Mouse (Mus musculus) liver, embryonic 12.5 days (tissue): ENCODE measurements around the gene Znhit6. TPM values are rescaled to one million over a fixed set of nuclear protein-coding genes. Genes with fewer than 3 reads are reported as not detected.

Experiments
- ATAC-seq: fragments of 200-750 bp; cut with Nextera tagmentation; 2 replicates; pipeline ENCODE4 v1.8.0; 2017; ENCODE audit warnings: moderate number of reproducible peaks, mild to moderate bottlenecking, moderate library complexity
- H3K27ac ChIP-seq: fragments of 300-500 bp; sonication (generic); 2 replicates; pipeline ENCODE4 v1.5.1; 2016; ENCODE audit warnings: mild to moderate bottlenecking
- H3K27me3 ChIP-seq: fragments of 300-500 bp; sonication (generic); replicated peaks from 2 replicates; pipeline ENCODE4 v1.6.1; 2016; ENCODE audit warnings: mild to moderate bottlenecking, moderate library complexity
- H3K36me3 ChIP-seq: fragments of 300-500 bp; sonication (generic); 2 replicates; pipeline ENCODE4 v1.6.1; 2016; ENCODE audit warnings: mild to moderate bottlenecking, moderate library complexity
- H3K4me1 ChIP-seq: fragments of 300-500 bp; sonication (generic); 2 replicates; pipeline ENCODE4 v1.6.1; 2016
- H3K4me2 ChIP-seq: fragments of 300-500 bp; sonication (generic); 2 replicates; pipeline ENCODE4 v1.6.1; 2016; ENCODE audit warnings: mild to moderate bottlenecking, moderate library complexity
- H3K4me3 ChIP-seq: fragments of 300-500 bp; sonication (generic); 2 replicates; pipeline ENCODE4 v1.5.1; 2016; ENCODE audit warnings: mild to moderate bottlenecking, moderate library complexity
- H3K9ac ChIP-seq: fragments of 300-500 bp; sonication (generic); 2 replicates; pipeline ENCODE4 v1.6.1; 2016; ENCODE audit warnings: mild to moderate bottlenecking, moderate library complexity
- H3K9me3 ChIP-seq: fragments of 300-500 bp; sonication (generic); replicated peaks from 2 replicates; pipeline ENCODE4 v1.6.1; 2016; ENCODE audit warnings: mild to moderate bottlenecking, moderate library complexity
- WGBS: fragments of 180-500 bp; shearing (Covaris S2); methylation state at CpG from one replicate; pipeline ENCODE4 v1.1.7; 2016; ENCODE audit not compliant: insufficient replicate concordance; 5-methylcytosine and 5-hydroxymethylcytosine counted together
- polyA plus RNA-seq: library from polyadenylated mRNA; unstranded; fragments of >200 nt; fragmentation: Nextera tagmentation; extraction: Ambion mirVana; gene quantifications from 2 replicates; pipeline ENCODE4 v1.2.1, GENCODE M21; 2016

Znhit6 gene
- polyA plus RNA-seq, 1 experiment from 2014 or later, result 26.1 TPM

DNA sequence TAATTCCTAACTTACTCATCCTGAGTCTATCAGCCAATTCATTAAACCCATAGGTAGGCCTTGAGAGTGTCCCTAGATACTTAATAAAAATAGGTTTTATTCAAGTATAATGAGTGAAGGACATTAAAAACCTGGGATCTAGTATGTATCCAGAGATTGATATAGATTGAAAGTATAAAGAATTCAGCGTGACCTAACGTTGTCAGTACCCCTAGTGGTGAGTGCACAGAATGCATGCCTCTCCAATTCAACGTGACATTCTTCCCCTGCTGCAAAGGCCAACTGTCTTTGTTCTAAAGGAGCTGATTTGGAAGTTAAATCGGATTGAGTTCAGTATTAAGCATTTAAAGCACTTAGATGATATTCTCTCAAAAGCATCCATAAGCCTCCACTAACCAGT lies 36.7 kb downstream of the Znhit6 start:
- no peaks in the 10 kb centered on the region for H3K36me3 ChIP-seq
- no peak overlapping the region for H3K9ac ChIP-seq
- no peaks in the 10 kb centered on the region for H3K9me3 ChIP-seq
- no peak for ATAC-seq
- no peak overlapping the region for H3K4me2 ChIP-seq
- no peak overlapping the region for H3K27ac ChIP-seq
- 20% methylated on average over 4 of the region's 4 CpGs for WGBS
- H3K27me3 ChIP-seq, result no peaks in the 10 kb centered on the region
- H3K4me3 ChIP-seq, result no peak overlapping the region
- H3K4me1 ChIP-seq, result peaks cover 13% of the 10 kb centered on the region; the same call in 1 of the 2 replicates

DNA sequence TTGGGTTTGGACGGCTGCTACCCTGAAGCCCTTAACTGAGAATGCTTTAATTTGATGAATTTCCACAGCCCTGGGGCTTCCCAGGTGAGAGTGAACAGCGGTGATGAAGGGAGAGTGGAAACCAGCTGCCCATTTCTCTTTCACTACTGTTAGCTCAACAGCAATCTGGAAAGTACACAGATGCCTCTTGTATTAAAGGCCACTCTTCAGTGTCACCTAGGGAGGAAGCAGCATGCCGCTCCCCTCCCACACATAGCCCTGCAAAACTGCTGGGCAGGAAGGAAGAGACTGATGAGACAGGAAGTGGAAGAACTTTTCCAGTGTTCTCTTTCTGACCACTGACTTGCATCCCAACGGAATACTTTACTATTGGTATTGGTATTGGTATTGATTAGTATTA lies 37.2 kb downstream of the Znhit6 start:
- Histone ChIP-seq H3K4me3 (no peak overlapping the region), H3K4me1 (peaks cover 13% of the 10 kb centered on the region; the same call in 1 of the 2 replicates), H3K9me3 (no peaks in the 10 kb centered on the region), H3K36me3 (no peaks in the 10 kb centered on the region), H3K27me3 (no peaks in the 10 kb centered on the region), H3K4me2 (no peak overlapping the region), H3K9ac (no peak overlapping the region), H3K27ac (no peak overlapping the region)
- no peak for ATAC-seq
- WGBS, result 56% methylated on average over 4 of the region's 4 CpGs

DNA sequence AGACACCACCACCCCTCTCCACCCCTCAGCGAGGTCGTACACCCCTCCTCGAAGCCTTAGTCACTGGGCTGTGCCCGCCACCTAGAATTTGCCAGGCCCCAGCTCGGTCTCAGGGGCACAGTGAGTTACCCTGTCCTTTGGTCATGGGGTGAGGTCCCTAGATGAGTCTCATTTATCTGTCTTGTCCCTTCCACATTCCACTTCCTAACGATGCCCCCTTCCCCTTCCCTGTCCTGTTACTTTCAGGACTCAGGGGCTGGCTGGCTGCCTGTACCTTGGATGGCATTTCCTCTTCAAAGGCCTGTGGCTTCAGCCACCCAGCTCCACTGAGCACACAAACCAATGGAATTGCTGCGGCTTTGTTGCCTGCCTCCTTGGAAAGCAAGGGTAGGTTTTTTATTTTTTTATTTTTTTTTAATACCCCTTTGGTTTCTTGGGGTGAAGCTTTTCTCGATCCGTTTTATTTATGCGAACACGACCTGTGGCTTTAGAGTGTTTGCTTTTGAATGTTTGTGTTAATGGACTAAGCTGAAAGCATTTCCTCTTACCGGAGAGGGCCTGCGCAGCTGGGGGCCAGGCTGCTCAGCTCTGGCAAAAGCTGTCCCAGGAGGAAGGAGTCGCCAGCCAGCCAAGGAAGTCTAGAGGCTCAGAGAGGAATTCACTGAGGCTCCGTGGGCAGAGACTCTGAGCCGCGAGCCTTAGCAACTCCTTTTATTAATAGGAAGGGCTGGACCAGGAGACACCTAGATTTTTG lies 38.5 kb downstream of the Znhit6 start:
- WGBS, result 25% methylated on average over 17 of the region's 17 CpGs
- Histone ChIP-seq H3K9ac (no peak overlapping the region), H3K4me1 (peaks cover 13% of the 10 kb centered on the region; the same call in 1 of the 2 replicates), H3K9me3 (no peaks in the 10 kb centered on the region), H3K4me2 (no peak overlapping the region), H3K27me3 (no peaks in the 10 kb centered on the region), H3K36me3 (no peaks in the 10 kb centered on the region), H3K4me3 (no peak overlapping the region), H3K27ac (no peak overlapping the region)
- no peak for ATAC-seq

DNA sequence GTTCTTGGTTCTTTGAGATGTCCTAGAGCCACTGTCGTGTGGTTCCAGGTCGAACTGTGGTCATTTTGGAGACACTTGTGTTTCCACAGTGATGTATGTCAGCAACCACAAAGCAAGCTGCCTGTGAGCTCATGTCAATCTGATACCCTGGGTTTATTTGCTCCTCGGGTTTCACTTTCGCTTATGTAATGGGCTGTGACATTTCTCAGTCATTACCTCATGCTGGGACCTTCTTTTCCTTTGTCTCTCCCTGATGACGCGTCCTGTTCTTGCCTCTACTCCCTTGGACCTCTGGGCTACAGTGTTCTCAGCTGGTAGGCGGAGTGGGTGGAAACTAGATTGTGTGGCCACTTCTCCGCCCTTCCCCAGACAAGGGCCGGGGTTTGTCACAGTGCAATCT lies 42.3 kb downstream of the Znhit6 start:
- H3K36me3 ChIP-seq, result no peaks in the 10 kb centered on the region
- H3K27ac ChIP-seq, result no peak overlapping the region
- H3K9ac ChIP-seq, result no peak overlapping the region
- H3K4me3 ChIP-seq, result no peak overlapping the region
- WGBS, result 47% methylated on average over 9 of the region's 9 CpGs
- no peaks in the 10 kb centered on the region for H3K9me3 ChIP-seq
- no peak for ATAC-seq
- H3K27me3 ChIP-seq, result no peaks in the 10 kb centered on the region
- H3K4me1 ChIP-seq, result peaks cover 12% of the 10 kb centered on the region; the same call in 1 of the 2 replicates
- H3K4me2 ChIP-seq, result no peak overlapping the region

DNA sequence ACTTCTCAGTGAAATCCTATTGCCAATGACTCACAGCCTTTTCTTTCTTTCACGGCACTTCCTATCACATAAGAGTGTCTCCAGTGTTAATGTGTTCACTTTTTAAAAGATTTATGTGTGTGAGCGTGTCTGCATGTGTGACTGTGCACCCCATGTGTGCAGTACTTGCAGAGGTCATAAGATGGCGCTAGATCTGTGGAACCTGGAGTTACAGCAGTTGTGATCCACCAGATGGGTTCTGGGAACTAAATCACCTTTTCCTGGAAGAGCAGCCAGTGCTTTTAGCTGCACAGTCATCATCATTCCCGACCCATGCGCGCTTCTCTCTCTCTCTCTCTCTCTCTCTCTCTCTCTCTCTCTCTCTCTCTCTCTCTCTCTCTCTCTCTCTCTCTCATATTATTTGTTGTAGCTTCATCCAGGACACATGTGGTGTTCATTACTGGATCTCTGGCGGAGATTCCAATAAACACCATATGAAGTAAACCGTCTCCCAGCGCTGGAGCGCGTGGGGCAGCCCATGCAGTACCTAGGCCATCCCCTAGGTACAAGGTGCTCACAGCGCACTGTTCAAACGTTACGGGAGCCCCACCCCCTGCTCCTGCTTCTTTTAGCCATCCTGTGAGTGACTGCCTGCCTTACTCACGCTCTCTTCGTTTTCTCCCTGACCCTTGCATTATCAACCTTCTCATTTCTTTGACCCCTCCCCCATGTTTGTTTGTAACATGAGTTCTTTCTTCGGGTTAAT lies 43.8 kb downstream of the Znhit6 start:
- no peak overlapping the region for H3K4me2 ChIP-seq
- peaks cover 5% of the 10 kb centered on the region; the same call in 1 of the 2 replicates for H3K4me1 ChIP-seq
- no peak overlapping the region for H3K4me3 ChIP-seq
- ATAC-seq, result no peak
- no peaks in the 10 kb centered on the region for H3K27me3 ChIP-seq
- 82% methylated on average over 17 of the region's 17 CpGs for WGBS
- no peaks in the 10 kb centered on the region for H3K9me3 ChIP-seq
- H3K27ac ChIP-seq, result no peak overlapping the region
- H3K9ac ChIP-seq, result no peak overlapping the region
- no peaks in the 10 kb centered on the region for H3K36me3 ChIP-seq

DNA sequence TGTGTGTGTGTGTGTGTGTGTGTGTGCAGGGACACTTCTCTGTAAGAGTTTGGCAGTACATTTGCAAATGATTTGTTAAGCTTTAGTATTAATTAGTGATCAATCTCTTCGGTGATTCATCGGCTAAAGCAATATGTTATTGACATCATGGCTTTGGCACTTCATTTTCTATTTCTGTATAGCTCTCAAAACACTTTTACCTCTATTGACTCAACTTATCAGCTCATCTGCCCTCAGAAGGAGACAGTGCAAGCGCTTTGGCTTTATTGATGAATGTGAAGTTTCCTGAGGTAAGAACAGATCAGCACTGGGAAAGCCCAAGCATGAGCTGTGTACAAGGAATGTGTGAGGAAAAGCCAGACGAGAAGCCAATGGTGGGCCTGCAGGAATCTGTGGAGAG lies 45.2 kb downstream of the Znhit6 start:
- no peak for ATAC-seq
- Histone ChIP-seq H3K4me3 (no peak overlapping the region), H3K36me3 (no peaks in the 10 kb centered on the region), H3K9me3 (no peaks in the 10 kb centered on the region), H3K27me3 (no peaks in the 10 kb centered on the region), H3K27ac (no peak overlapping the region), H3K9ac (no peak overlapping the region), H3K4me1 (no peaks in the 10 kb centered on the region), H3K4me2 (no peak overlapping the region)
- 72% methylated on average over 4 of the region's 4 CpGs for WGBS

DNA sequence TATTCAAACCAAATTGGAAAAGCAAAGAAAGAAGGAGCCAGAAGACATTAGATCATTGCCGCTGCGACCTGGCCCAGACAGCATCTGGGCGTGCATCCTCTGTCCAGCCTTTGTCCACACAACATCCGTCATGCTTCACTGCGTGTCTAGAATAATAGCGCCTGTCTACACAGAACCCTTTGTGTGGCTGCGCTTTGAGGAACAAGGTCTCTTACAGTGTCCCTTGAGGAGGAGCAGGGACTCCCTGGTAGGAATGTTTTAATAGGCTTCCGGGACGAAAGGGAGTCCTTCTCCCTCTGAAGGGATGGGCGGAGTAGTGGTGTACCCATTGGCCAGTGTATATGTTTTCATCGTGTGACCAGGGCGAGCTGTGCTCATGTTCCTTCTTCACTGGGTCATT lies 47.0 kb downstream of the Znhit6 start:
- Histone ChIP-seq H3K36me3 (no peaks in the 10 kb centered on the region), H3K4me1 (no peaks in the 10 kb centered on the region), H3K4me3 (no peak overlapping the region)

DNA sequence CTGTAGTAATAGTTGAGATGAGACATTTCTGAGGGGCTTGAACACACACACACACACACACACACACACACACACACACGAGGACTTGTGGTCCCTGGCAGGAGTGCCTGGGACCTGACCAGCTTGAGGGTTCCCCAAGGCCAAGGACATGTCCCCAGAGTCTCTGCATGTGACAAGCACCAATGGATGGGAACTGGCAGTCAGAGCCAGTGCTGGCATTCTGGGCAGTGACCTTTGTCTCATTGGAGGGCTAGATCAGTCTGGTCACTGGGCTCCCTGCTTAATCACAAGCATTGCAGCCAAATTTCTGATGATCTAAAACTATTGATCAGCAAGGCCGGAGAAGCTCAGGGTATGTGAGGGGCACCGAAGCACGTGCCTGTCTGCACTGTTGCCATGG lies 48.8 kb downstream of the Znhit6 start:
- Histone ChIP-seq H3K27ac (no peak overlapping the region), H3K4me2 (no peak overlapping the region), H3K36me3 (no peaks in the 10 kb centered on the region), H3K4me1 (no peaks in the 10 kb centered on the region), H3K9ac (no peak overlapping the region), H3K4me3 (no peak overlapping the region), H3K27me3 (no peaks in the 10 kb centered on the region), H3K9me3 (no peaks in the 10 kb centered on the region)
- no peak for ATAC-seq
- 66% methylated on average over 4 of the region's 4 CpGs for WGBS

More for the DNA sequence above, 47.0 kb downstream of the Znhit6 start:
- no peak for ATAC-seq
- WGBS, result 75% methylated on average over 12 of the region's 12 CpGs
- H3K9ac ChIP-seq, result no peak overlapping the region
- no peak overlapping the region for H3K27ac ChIP-seq
- no peaks in the 10 kb centered on the region for H3K27me3 ChIP-seq
- H3K4me2 ChIP-seq, result no peak overlapping the region
- H3K9me3 ChIP-seq, result no peaks in the 10 kb centered on the region

DNA sequence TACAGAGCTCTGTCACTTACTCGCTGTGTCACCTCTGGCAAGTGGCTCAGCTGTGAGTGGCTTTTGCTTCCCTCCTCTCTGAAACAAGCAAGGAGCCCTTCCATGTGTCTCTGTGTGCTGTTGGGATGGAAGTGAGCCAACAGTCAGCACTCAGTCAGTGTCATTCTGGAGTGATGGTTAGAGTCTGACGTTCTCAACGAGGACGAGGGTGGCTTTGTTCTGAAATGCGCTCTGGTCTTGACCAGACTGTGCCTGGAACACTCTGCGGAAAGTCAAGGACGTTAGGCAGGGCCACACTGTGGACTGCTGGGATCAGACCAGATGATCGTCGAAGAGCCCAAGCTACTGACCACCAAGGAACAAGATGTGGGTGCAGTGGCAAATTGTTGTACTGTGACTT lies 49.5 kb downstream of the Znhit6 start:
- Histone ChIP-seq H3K9ac (no peak overlapping the region), H3K4me2 (no peak overlapping the region), H3K4me3 (no peak overlapping the region), H3K27ac (no peak overlapping the region), H3K9me3 (no peaks in the 10 kb centered on the region), H3K36me3 (no peaks in the 10 kb centered on the region), H3K4me1 (no peaks in the 10 kb centered on the region), H3K27me3 (no peaks in the 10 kb centered on the region)
- no peak for ATAC-seq
- 62% methylated on average over 9 of the region's 9 CpGs for WGBS

DNA sequence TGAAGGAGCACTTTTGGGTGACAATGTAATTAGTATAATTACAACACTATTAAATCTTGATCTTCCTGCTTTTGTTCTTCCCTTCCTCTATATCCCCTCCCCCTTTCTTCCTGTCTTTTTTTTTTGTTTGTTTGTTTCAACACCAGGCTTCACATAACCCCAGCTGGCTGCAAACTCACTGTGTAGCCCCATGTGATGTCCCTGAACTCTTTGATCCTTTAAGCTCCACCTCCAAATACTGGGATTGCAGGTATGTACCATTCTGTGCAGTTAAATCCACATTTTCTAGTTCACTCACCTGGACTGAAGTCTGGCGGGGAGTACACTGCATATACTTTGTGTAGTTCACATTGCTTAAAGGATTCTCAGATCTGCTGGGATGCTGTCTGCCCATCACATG lies 50.1 kb downstream of the Znhit6 start:
- H3K4me3 ChIP-seq, result no peak overlapping the region
- no peak overlapping the region for H3K9ac ChIP-seq
- H3K36me3 ChIP-seq, result no peaks in the 10 kb centered on the region
- no peaks in the 10 kb centered on the region for H3K9me3 ChIP-seq
- ATAC-seq, result no peak
- WGBS, result 70% methylated on average over 1 of the region's 1 CpGs
- H3K27me3 ChIP-seq, result no peaks in the 10 kb centered on the region
- no peak overlapping the region for H3K27ac ChIP-seq
- no peak overlapping the region for H3K4me2 ChIP-seq
- no peaks in the 10 kb centered on the region for H3K4me1 ChIP-seq

DNA sequence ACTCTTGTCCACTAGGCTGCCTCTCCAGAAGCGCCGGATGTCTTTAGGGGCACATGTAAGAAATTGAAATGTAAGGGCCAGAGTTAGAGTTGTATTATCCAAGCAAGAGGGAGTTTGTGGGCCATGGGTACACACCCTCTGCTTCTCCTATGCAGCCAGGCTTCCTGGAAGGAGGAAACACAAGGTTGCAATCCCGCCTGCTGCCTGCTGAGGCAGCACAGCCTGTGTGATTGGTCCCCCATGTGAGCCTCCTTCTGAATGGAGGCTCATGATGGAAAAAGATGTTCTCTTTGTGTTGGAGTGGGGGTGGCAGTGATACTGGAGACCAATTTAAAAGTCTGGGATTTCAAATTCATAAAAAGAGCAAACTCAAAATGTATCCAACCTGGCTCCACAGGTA lies 51.8 kb downstream of the Znhit6 start:
- no peak for ATAC-seq
- no peak overlapping the region for H3K4me3 ChIP-seq
- no peak overlapping the region for H3K9ac ChIP-seq
- no peak overlapping the region for H3K27ac ChIP-seq
- H3K4me2 ChIP-seq, result no peak overlapping the region
- WGBS, result 68% methylated on average over 3 of the region's 3 CpGs
- no peaks in the 10 kb centered on the region for H3K9me3 ChIP-seq
- no peaks in the 10 kb centered on the region for H3K36me3 ChIP-seq
- no peaks in the 10 kb centered on the region for H3K4me1 ChIP-seq
- no peaks in the 10 kb centered on the region for H3K27me3 ChIP-seq

DNA sequence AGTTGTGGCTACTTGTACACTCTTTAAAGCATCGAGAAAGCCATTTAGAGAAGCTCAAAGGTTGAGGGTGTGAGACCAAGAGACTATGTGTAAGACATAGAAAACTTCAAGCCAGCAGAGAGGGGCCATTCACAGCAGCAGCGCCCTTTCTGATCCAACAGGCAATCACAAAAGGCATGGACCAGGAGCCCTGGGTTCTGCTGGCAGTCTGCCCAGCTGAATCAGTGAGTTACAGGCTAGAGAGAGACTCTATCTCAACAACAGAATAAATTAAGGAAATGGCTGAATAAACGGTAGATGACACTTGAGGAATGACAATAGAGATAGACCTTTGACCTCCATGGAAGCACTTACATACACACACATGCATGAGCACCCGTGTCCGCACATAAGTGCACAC lies 52.6 kb downstream of the Znhit6 start:
- H3K27ac ChIP-seq, result no peak overlapping the region
- no peaks in the 10 kb centered on the region for H3K4me1 ChIP-seq
- H3K4me3 ChIP-seq, result no peak overlapping the region
- 65% methylated on average over 5 of the region's 5 CpGs for WGBS
- no peak overlapping the region for H3K4me2 ChIP-seq
- no peak for ATAC-seq
- no peaks in the 10 kb centered on the region for H3K36me3 ChIP-seq
- no peaks in the 10 kb centered on the region for H3K9me3 ChIP-seq
- H3K27me3 ChIP-seq, result no peaks in the 10 kb centered on the region
- H3K9ac ChIP-seq, result no peak overlapping the region
